Mouse (Mus musculus) testis, adult 2 months (tissue): ENCODE data around the gene Pfn4.

Experiments used
- CTCF ChIP-seq: fragments of 200-500 bp; IDR thresholded peaks from 2 replicates; pipeline ENCODE4 v1.5.1; 2012; ENCODE audit warnings: low read depth, mild to moderate bottlenecking, inconsistent platforms, low read length, moderate library complexity; ENCODE audit not compliant: control insufficient read depth, insufficient read depth, insufficient replicate concordance
- POLR2A ChIP-seq: fragments of 200-500 bp; IDR thresholded peaks from 2 replicates; pipeline ENCODE4 v1.6.1; 2012; ENCODE audit warnings: low read depth, mild to moderate bottlenecking, inconsistent platforms, low read length, moderate library complexity; ENCODE audit not compliant: control insufficient read depth

GRCm38 (mm10) chr12:4731629-4732028, 37.2 kb upstream of the Pfn4 start:
- no peak for TF ChIP-seq CTCF
- no peak for TF ChIP-seq POLR2A
